Mouse (Mus musculus): ENCODE measurements around the gene Vps52.
A peak's percentile ranks its signal among the peaks of the same experiment; 100 is the strongest.
"Not testable (repeated sequence)": the region's sequence is repeated elsewhere in the genome, so short reads cannot be mapped to it uniquely, and the experiment has no call there.

The Vps52 gene

GRCm38 (mm10) chr17:33965846-33966550, 10.4 kb downstream of the Vps52 start:
- DNase-seq (ENCODE audit: extremely low spot score, low spot score): no peak

GRCm38 (mm10) chr17:33968489-33968888, 12.9 kb downstream of the Vps52 start:
- peak; percentile 88 for DNase-seq (ENCODE audit: extremely low spot score, low spot score)

DNA sequence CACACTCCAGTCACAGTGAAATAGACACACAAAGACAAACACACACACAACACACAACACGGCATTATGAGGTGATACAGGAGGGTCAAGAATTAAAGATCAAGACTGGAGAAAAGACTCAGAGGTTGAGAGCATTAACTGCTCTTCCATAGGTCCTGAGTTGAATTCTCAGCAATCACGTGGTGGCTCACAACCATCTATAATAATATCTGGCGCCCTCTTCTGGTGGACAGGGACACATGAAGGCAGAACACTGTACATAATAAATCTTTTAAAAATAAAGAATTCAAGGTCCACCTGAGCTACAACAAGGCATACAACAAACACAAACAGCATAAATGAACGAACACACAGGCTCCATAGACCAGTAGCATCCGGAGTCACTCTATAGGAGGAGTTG, 13.3 kb downstream of the Vps52 start:
- DNase-seq (ENCODE audit: extremely low spot score, low spot score): no peak

GRCm38 (mm10) chr17:33969394-33969793, 13.8 kb downstream of the Vps52 start:
- no peak for DNase-seq (ENCODE audit: extremely low spot score, low spot score)

DNA sequence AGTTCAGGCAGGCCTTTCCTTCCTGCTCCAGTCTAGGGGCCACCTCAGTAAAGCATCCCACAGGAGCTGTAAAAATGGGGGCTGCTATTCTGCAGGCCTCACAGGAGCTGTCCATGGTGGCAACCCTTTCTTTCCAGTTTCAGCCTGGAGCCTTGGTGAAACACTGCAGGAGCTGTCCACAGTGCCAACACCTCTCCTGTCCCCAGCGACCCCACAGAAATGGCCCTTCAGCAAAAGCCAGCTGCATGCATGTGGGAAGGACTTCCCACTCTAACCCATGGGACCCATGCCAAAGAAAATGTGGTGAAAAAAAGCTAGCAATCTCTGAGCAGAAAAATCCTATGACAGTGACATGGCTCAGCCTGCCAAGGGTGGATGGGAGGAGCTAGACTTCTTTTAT, 17.1 kb downstream of the Vps52 start:
- DNase-seq (ENCODE audit: extremely low spot score, low spot score): peak; percentile 50

DNA sequence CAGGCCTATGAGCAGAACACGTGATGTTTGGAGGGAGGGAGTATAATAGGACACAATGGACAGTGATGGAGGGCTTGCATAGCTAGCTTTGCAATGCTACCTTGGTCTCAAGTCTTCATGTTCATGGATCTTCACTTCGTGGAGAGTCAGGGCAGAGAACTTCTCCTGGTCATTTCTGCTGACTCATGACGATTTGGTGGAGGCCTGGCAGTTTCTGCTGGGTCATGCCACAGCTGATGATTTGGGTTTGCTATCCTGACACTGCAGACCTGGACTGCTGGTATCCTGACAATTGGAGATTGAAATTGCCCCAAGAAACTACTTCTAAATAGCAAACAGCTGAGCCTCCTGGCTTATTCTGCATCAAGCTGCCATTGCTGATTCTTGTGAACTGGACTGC, 18.0 kb downstream of the Vps52 start:
- no peak for DNase-seq (ENCODE audit: extremely low spot score, low spot score)

- DNase-seq (ENCODE audit: extremely low spot score, low spot score): peak; percentile 41
Observed at GRCm38 (mm10) chr17:33977861-33978557, 22.4 kb downstream of the Vps52 start.

GRCm38 (mm10) chr17:33978631-33979031, 23.0 kb downstream of the Vps52 start:
- DNase-seq (ENCODE audit: extremely low spot score, low spot score): no peak

GRCm38 (mm10) chr17:33979512-33980050, 24.0 kb downstream of the Vps52 start:
- no peak for DNase-seq (ENCODE audit: extremely low spot score, low spot score)

GRCm38 (mm10) chr17:33980181-33981035, 24.8 kb downstream of the Vps52 start:
- no peak for DNase-seq (ENCODE audit: extremely low spot score, low spot score)

- peak; percentile 86 for DNase-seq (ENCODE audit: extremely low spot score, low spot score)
Observed at GRCm38 (mm10) chr17:33981192-33981909, 25.7 kb downstream of the Vps52 start.

DNA sequence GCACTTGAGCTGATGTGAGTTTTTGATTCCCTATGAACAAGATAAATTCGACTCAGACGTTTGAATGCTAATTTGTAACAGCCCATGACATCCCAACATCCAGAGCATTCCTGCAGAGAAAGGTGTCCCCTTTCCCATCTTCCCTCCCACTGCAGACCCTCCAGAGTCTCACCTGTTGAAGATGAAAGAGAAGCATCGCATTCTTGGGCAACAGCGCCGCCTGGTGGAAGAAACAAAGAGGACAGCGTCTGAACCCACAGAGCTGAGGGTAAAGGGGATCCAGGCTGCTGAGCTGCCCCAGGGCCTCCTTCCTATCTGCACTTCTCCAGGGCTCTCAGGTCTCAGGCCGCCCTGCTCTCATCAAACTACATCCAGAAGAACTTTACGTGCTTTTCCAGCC, 26.5 kb downstream of the Vps52 start:
- peak; percentile 62 for DNase-seq (ENCODE audit: extremely low spot score, low spot score)

GRCm38 (mm10) chr17:33991788-33992664, 36.4 kb downstream of the Vps52 start:
- peak; percentile 61 for DNase-seq (ENCODE audit: extremely low spot score, low spot score)

DNA sequence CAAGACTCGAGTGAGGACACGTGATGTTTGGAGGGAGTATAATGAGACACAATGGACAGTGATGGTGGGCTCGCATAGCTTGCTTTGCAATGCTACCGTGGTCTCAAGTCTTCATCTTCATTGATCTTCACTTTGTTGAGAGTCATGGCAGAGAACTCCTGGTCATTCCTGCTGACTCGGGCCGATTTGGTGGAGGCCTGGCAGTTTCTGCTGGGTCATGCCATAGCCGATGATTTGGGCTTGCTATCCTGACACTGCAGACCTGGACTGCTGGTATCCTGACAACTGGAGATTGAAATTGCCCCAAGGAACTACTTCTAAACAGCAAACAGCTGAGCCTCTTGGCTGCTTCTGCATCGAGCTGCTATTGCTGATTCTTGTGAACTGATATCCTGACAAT, 39.3 kb downstream of the Vps52 start:
- DNase-seq (ENCODE audit: extremely low spot score, low spot score): no peak

DNA sequence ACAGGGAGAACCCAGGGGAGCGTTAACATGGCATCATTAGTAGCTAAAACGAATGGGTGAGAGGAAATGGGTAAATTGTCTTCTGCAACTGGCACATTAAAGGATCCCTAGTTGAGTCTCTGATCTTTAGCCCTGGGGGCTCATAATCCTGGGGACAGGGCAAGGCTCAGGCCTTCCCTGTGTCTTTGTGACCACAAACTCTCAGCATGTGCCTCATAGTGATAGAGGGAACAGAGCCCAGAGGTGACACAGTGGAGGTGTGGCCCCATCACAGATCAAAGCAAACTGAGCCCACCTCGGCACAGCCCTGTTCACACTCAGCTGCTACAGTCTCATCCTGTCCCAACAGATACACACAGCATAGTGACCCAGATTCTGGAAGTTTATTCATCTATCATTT, 40.0 kb downstream of the Vps52 start:
- no peak for DNase-seq (ENCODE audit: extremely low spot score, low spot score)

GRCm38 (mm10) chr17:33997025-33997424, 41.4 kb downstream of the Vps52 start:
- DNase-seq (ENCODE audit: extremely low spot score, low spot score): not testable (repeated sequence)

DNA sequence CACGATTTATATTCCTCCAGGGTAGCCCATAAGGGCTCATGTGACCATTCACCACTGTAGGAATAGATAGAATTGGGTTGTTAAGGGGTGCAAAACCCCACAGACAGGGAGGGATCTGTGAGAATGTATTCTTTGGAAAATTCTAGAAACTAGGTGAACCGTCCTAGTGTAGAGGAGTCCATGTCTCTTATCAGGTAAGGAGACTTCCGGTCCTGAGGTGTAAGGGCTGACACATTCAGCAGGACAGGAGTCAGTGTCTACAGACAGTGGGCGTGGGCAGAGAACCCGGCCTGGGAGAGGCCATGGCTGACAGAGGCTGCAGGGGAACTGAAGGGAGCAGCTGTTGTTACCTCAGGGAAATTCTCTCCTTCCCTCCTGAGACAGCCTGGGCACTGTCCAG, 43.1 kb downstream of the Vps52 start:
- DNase-seq (ENCODE audit: extremely low spot score, low spot score): not testable (repeated sequence)

DNA sequence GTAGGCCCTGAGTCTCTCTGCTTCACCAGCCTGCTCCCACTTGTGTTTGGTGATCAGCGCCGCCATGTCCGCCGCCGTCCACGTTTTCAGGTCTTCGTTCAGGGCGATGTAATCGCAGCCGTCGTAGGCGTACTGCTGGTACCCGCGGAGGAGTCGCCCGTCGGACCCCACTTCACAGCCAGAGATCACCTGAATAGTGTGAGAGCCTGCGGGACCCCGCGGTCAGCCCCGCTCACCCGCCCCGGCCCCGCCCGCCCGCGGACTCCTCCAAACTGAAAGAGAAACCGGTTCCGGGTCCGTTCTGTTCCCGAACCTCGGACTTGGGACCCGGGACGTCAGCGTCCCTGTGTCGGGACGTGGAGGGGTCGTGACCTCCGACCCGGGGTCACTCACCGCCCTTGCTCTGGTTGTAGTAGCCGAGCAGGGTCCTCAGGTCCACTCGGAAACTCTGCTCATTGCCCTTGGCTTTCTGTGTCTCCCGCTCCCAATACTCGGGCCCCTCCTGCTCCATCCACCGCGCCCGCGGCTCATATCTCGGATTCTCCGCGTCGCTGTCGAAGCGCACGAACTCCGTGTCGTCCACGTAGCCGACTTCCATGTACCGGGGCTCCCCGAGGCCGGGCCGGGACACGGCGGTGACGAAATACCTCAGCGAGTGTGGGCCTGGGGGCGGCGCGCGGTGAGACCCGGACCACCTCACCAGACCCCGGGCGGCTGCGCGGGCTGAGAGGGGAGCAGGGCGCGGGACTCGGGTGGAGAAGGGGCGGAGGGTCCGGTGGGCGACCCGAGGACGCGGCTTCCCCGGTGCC, 43.9 kb downstream of the Vps52 start:
- peak; percentile 59 for DNase-seq (ENCODE audit: extremely low spot score, low spot score)

DNA sequence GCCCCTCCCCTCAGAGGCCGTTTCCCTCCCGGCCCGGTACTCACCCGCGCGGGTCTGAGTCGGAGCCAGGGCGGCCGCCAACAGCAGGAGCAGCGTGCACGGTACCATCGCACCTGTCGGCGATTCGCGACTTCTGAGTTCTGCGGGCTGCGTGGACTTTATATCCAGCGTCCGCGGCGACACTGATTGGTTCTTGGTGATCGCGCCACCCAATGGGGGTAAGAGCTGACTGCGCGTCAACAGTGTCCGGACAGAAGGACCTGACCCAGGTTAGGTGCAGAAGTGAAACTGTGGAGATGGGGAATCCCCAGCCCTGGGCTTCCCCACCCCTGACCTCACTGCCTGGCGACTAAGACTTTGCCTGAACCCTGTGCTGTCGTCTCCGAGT, 44.5 kb downstream of the Vps52 start, which contains the start of gene H2-K1:
H2-K1 (minus strand) TSS at position 198 of the 388 bp plus-strand sequence.
- no peak for DNase-seq (ENCODE audit: extremely low spot score, low spot score)

Measured in neural tube, embryonic 10.5 days (tissue).